Mouse (Mus musculus) C2C12 (cell line): ENCODE data around the gene Icam2.

Experiments
- CEBPB ChIP-seq: IDR thresholded peaks from one replicate; pipeline ENCODE4 v1.6.1; 2011; ENCODE audit warnings: low read depth, mild to moderate bottlenecking, control low read depth, moderate library complexity
- CTCF ChIP-seq: IDR thresholded peaks from one replicate; pipeline ENCODE4 v1.5.1; 2011; ENCODE audit not compliant: control insufficient read depth, insufficient read depth, insufficient read length
- MAX ChIP-seq: IDR thresholded peaks from one replicate; pipeline ENCODE4 v1.6.1; 2011; ENCODE audit warnings: mild to moderate bottlenecking, control low read depth
- USF1 ChIP-seq: IDR thresholded peaks from one replicate; pipeline ENCODE4 v1.6.1; 2011; ENCODE audit warnings: low read depth, mild to moderate bottlenecking, control low read depth, moderate library complexity

DNA sequence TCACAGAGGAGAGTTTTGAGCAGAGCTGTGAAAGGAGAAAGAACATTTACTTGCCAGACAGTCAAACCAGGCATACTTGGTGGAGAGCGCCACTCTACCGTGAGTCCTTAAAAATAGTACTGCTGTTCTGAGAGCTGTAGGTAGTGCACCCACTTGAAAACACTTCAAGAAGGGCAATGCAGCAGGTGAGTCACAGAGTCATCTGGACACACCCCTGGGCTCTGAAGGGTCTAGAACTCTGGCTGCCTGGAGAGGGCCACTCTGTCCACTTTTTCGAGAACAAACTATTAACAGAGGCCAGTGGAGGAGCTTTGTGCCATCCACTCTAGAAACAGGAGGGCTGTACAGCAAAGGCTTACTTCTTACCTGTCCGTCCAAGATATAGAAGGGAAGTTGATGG is 38.6 kb upstream of the Icam2 start:
- TF ChIP-seq CTCF (no peak), USF1 (no peak), CEBPB (no peak), MAX (no peak)
